In the genomic region with DNA sequence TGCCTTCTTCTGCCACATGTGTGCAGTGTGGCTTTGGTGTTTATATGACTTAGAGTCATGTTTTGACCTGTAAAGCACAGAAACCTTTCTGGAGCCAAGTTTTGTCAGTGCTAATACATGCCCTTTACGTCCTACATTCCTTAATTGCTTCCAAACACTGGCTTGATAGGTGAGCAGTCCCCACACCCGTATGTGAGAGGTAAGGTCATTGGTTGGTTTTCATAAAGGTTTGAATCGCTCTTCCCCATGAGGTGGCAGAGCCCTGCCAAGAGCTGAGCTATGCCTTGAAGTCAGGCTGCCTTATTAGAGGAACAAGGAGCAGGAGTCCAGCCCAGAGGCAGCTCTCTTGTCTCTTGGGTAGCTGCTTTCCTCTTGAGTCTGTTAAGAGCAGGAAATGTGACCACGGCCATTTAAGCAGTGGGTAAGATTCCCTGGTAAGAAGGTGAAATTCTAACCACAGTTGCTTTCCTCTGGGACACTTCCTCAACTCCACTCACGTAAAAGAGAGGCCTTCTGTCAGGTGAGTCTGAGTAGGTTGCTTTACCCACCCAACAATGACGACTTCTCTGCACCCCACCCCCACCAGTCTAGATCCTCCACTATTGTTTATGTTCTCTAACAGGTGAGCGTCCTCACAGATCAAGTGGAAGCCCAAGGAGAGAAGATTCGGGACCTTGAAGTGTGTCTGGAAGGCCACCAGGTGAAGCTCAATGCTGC, we compare ENCODE assay signal across 19 mouse cellular contexts.
A peak's percentile ranks its signal among the peaks of the same experiment; 100 is the strongest.
DNase-seq lines count a peak whose midpoint lies in the region; ATAC-seq and TF ChIP-seq lines count a peak whose summit lies in the region.
"Had no signal": no experiment of that assay in that cellular context is flagged by ENCODE, and none has a peak within 500 bp of the region (broad histone marks: within the 10 kb centered on the region; RNA-seq: fewer than 3 reads in every experiment).

No protein-coding gene starts in this region.

- no peaks in the 10 kb centered on the region for H3K9me3 ChIP-seq in embryonic facial prominence, embryonic 13.5 days
- H3K9me3 ChIP-seq in embryonic facial prominence, embryonic 10.5 days, result no peaks in the 10 kb centered on the region
- no peaks in the 10 kb centered on the region for H3K9me3 ChIP-seq in stomach, embryonic 15.5 days

- H3K36me3 ChIP-seq in embryonic facial prominence, embryonic 13.5 days, result peaks cover 13% of the 10 kb centered on the region
- peaks cover 47% of the 10 kb centered on the region for H3K36me3 ChIP-seq in embryonic facial prominence, embryonic 10.5 days (replicated peaks)
- H3K36me3 ChIP-seq in stomach, embryonic 15.5 days, result no peaks in the 10 kb centered on the region

- H3K4me1 ChIP-seq in embryonic facial prominence, embryonic 13.5 days, result peaks cover 9% of the 10 kb centered on the region
- H3K4me1 ChIP-seq in embryonic facial prominence, embryonic 10.5 days, result peaks cover 48% of the 10 kb centered on the region
- peaks cover 12% of the 10 kb centered on the region for H3K4me1 ChIP-seq in lung, adult 2 months (ENCODE audit: control insufficient read depth, insufficient read depth, low read length)
- peaks cover 6% of the 10 kb centered on the region; the same call in 1 of the 2 replicates for H3K4me1 ChIP-seq in stomach, embryonic 15.5 days

- DNase-seq in embryonic facial prominence, embryonic 10.5 days (ENCODE audit: low spot score), result no peak
- DNase-seq in lung, adult 2 months, result no peak
- no peak for DNase-seq in lung, adult 18-20 months
- DNase-seq in adrenal gland, postnatal 4 days (ENCODE audit: low spot score in 2 of 2), result no peak
- DNase-seq in adrenal gland, adult 8-10 months, result no peak
- DNase-seq: adrenal gland, adult 2 months; cerebellum, adult 9-11 months; gastrocnemius, postnatal 14 days; heart, adult 2 months; heart, postnatal 36 days; kidney, adult 11 months; liver; right cerebral cortex, postnatal 14 days; thymus, postnatal 25 days had no signal

- whole genome bisulfite sequencing in embryonic facial prominence, embryonic 13.5 days, result 70% methylated on average over 8 of the region's 8 CpGs
- 82% methylated on average over 8 of the region's 8 CpGs for WGBS in embryonic facial prominence, embryonic 10.5 days
- 54% methylated on average over 8 of the region's 8 CpGs for WGBS in lung, adult 2 months
- WGBS in stomach, embryonic 15.5 days, result 65% methylated on average over 8 of the region's 8 CpGs

- H3K4me3 ChIP-seq in embryonic facial prominence, embryonic 13.5 days, result no peak overlapping the region
- H3K4me3 ChIP-seq in embryonic facial prominence, embryonic 10.5 days, result no peak overlapping the region
- H3K4me3 ChIP-seq in lung, adult 2 months (replicated peaks; ENCODE audit: extremely low read depth, low read depth, low read length), result peak overlapping the region; percentile 21
- peak overlapping the region; percentile 5; the same call in 1 of the 2 replicates for H3K4me3 ChIP-seq in stomach, embryonic 15.5 days (replicated peaks)
- H3K4me3 ChIP-seq: heart, adult 2 months had no signal

- H3K27me3 ChIP-seq in embryonic facial prominence, embryonic 13.5 days, result no peaks in the 10 kb centered on the region
- no peaks in the 10 kb centered on the region for H3K27me3 ChIP-seq in embryonic facial prominence, embryonic 10.5 days (replicated peaks; ENCODE audit: low read depth, poor library complexity, severe bottlenecking)
- no peaks in the 10 kb centered on the region for H3K27me3 ChIP-seq in stomach, embryonic 15.5 days (replicated peaks)

- no peak for TF ChIP-seq CTCF in lung, adult 2 months (IDR thresholded peaks at IDR 0.05; ENCODE audit: insufficient read depth, low read length)

- H3K9ac ChIP-seq in embryonic facial prominence, embryonic 13.5 days, result no peak overlapping the region
- H3K9ac ChIP-seq in stomach, embryonic 15.5 days, result no peak overlapping the region
- H3K9ac ChIP-seq: hindbrain, embryonic 14.5 days had no signal

- H3K27ac ChIP-seq in embryonic facial prominence, embryonic 13.5 days, result peak overlapping the region; percentile 39; the same call in 1 of the 2 replicates
- no peak overlapping the region for H3K27ac ChIP-seq in embryonic facial prominence, embryonic 10.5 days (replicated peaks)
- peak overlapping the region; percentile 87 for H3K27ac ChIP-seq in stomach, embryonic 15.5 days
- H3K27ac ChIP-seq: heart, adult 2 months; hindbrain, embryonic 14.5 days had no signal

- no peak overlapping the region for H3K4me2 ChIP-seq in embryonic facial prominence, embryonic 13.5 days
- peak overlapping the region; percentile 36; the same call in 1 of the 2 replicates for H3K4me2 ChIP-seq in stomach, embryonic 15.5 days
- H3K4me2 ChIP-seq: hindbrain, embryonic 14.5 days had no signal

- TF ChIP-seq POLR2A in lung, adult 2 months (IDR thresholded peaks at IDR 0.05; ENCODE audit: borderline replicate concordance, extremely low read depth, low read depth, low read length), result no peak

- ATAC-seq in embryonic facial prominence, embryonic 13.5 days (ENCODE audit: insufficient number of reproducible peaks, insufficient read depth, low FRiP score, low TSS enrichment, low read depth), result no peak
- ATAC-seq in granulocyte monocyte progenitor cell, adult 5-6 weeks (replicated peaks; ENCODE audit: poor library complexity, severe bottlenecking), result peak; percentile 12; the same call in 1 of the 2 replicates
- ATAC-seq in stomach, embryonic 15.5 days (ENCODE audit: insufficient read depth, low FRiP score, low read depth), result peak; percentile 42
- ATAC-seq: forebrain, embryonic 14.5 days had no signal

Comparison
In these comparisons a context has a peak if more than half of its experiments do, and no peak if none do; other contexts are left out.
1. H3K4me3 ChIP-seq: peak in lung, adult 2 months (single experiment) and stomach, embryonic 15.5 days (single experiment); none in embryonic facial prominence, embryonic 13.5 days (single experiment) and embryonic facial prominence, embryonic 10.5 days (single experiment).